ENCODE assay signal across 20 mouse cellular contexts in genomic region chr4:141525940-141526339, GRCm38 (mm10). TPM values are rescaled to one million over a fixed set of nuclear protein-coding genes. Genes with fewer than 3 reads are reported as not detected.
DNase-seq lines count a peak whose midpoint lies in the region; ATAC-seq and TF ChIP-seq lines count a peak whose summit lies in the region.
"Had no signal": no experiment of that assay in that cellular context is flagged by ENCODE, and none has a peak within 500 bp of the region (broad histone marks: within the 10 kb centered on the region; RNA-seq: fewer than 3 reads in every experiment).

No protein-coding gene starts in this region.

- no peak overlapping the region for H3K4me2 ChIP-seq in liver, embryonic 13.5 days
- H3K4me2 ChIP-seq in liver, embryonic 12.5 days: no peak overlapping the region
- H3K4me2 ChIP-seq: embryonic facial prominence, embryonic 12.5 days; forebrain, embryonic 12.5 days; heart, embryonic 13.5 days; hindbrain, embryonic 14.5 days; intestine, embryonic 15.5 days had no signal

- DNase-seq in adrenal gland, adult 2 months: peak; percentile 52
- no peak for DNase-seq in adrenal gland, adult 8-10 months
- no peak for DNase-seq in liver, embryonic 13.5 days
- peak; percentile 49 for DNase-seq in MEL (ENCODE audit: low read depth, low spot score)
- no peak for DNase-seq in frontal cortex, adult 2 months (ENCODE audit: extremely low spot score in 1 of 2, low spot score in 1 of 2)
- no peak for DNase-seq in heart, postnatal 4 days
- DNase-seq: adrenal gland, postnatal 25 days; cerebellum, adult 2 months; cerebellum, postnatal 10 days; embryo, embryonic 11 days; gastrocnemius, postnatal 14 days had no signal

- no peaks in the 10 kb centered on the region for H3K9me3 ChIP-seq in liver, embryonic 13.5 days (replicated peaks)
- no peaks in the 10 kb centered on the region for H3K9me3 ChIP-seq in liver, embryonic 12.5 days (replicated peaks)
- H3K9me3 ChIP-seq in MEL (replicated peaks; ENCODE audit: insufficient read depth, low read length): no peaks in the 10 kb centered on the region
- H3K9me3 ChIP-seq: forebrain, embryonic 12.5 days; heart, embryonic 13.5 days; intestine, embryonic 15.5 days had no signal

- TF ChIP-seq EP300 in MEL (IDR thresholded peaks at IDR 0.05; ENCODE audit: low read depth in 1 of 2, low read length in 2 of 2): no peak

- no peak for TF ChIP-seq CTCF in MEL (IDR thresholded peaks at IDR 0.05 in 2 of 3, conservative IDR thresholded peaks at IDR 0.05 in 1 of 3; ENCODE audit: control insufficient read depth in 1 of 3, insufficient read depth in 1 of 3, low read depth in 2 of 3, low read length in 3 of 3, poor library complexity in 1 of 3, severe bottlenecking in 1 of 3)

- no peak overlapping the region for H3K4me3 ChIP-seq in liver, embryonic 13.5 days (replicated peaks)
- no peak overlapping the region for H3K4me3 ChIP-seq in liver, embryonic 12.5 days
- no peak overlapping the region for H3K4me3 ChIP-seq in MEL (ENCODE audit: control insufficient read depth in 1 of 2, insufficient read depth in 1 of 2, low read depth in 2 of 2, low read length in 2 of 2)
- H3K4me3 ChIP-seq: embryonic facial prominence, embryonic 12.5 days; forebrain, embryonic 12.5 days; heart, embryonic 13.5 days; intestine, embryonic 15.5 days had no signal

- H3K4me1 ChIP-seq in liver, embryonic 13.5 days (replicated peaks): peaks cover 71% of the 10 kb centered on the region
- H3K4me1 ChIP-seq in liver, embryonic 12.5 days: peaks cover 75% of the 10 kb centered on the region
- peaks cover 2 to 7% of the 10 kb centered on the region in 2 experiments; a peak in 2 of 4 replicates for H3K4me1 ChIP-seq in MEL (ENCODE audit: control insufficient read depth in 1 of 2, insufficient read depth in 2 of 2, low read length in 2 of 2)

- H3K36me3 ChIP-seq in liver, embryonic 13.5 days: peaks cover 22% of the 10 kb centered on the region
- H3K36me3 ChIP-seq in liver, embryonic 12.5 days: peaks cover 36% of the 10 kb centered on the region
- H3K36me3 ChIP-seq in MEL (ENCODE audit: control insufficient read depth in 1 of 2, insufficient read depth in 2 of 2, low read length in 2 of 2): peaks cover 0 to 3% of the 10 kb centered on the region in 2 experiments; a peak in 3 of 4 replicates

- no peaks in the 10 kb centered on the region for H3K27me3 ChIP-seq in liver, embryonic 13.5 days
- H3K27me3 ChIP-seq in liver, embryonic 12.5 days (replicated peaks): no peaks in the 10 kb centered on the region
- no peaks in the 10 kb centered on the region for H3K27me3 ChIP-seq in MEL (ENCODE audit: control insufficient read depth in 1 of 2, insufficient read depth in 2 of 2, low read length in 2 of 2)
- H3K27me3 ChIP-seq: CH12.LX; embryonic facial prominence, embryonic 12.5 days; forebrain, embryonic 12.5 days; heart, embryonic 13.5 days; intestine, embryonic 15.5 days had no signal

- H3K27ac ChIP-seq in liver, embryonic 13.5 days: no peak overlapping the region
- H3K27ac ChIP-seq in liver, embryonic 12.5 days: no peak overlapping the region
- no peak overlapping the region for H3K27ac ChIP-seq in MEL (ENCODE audit: control insufficient read depth, low read depth, low read length)
- H3K27ac ChIP-seq: embryonic facial prominence, embryonic 12.5 days; forebrain, embryonic 12.5 days; heart, embryonic 13.5 days; hindbrain, embryonic 14.5 days; intestine, embryonic 15.5 days had no signal

- TF ChIP-seq RAD21 in MEL (IDR thresholded peaks at IDR 0.05; ENCODE audit: low read depth, low read length): no peak

- peaks cover 80% of the 10 kb centered on the region for H3K79me2 ChIP-seq in MEL (ENCODE audit: control insufficient read depth, insufficient read depth, low read length, poor library complexity)

- ATAC-seq in liver, embryonic 13.5 days (ENCODE audit: low read depth): 0 out of 2 replicates have a peak, but pooled peaks have one; percentile 30
- no peak for ATAC-seq in liver, embryonic 12.5 days
- peak; percentile 70 for ATAC-seq in megakaryocyte progenitor cell, adult 5-6 weeks (replicated peaks; ENCODE audit: poor library complexity)
- ATAC-seq: forebrain, embryonic 16.5 days; intestine, embryonic 15.5 days had no signal

- WGBS in liver, embryonic 13.5 days (ENCODE audit: insufficient replicate concordance): 60% methylated on average over 2 of the region's 2 CpGs
- 48% methylated on average over 2 of the region's 2 CpGs for WGBS in liver, embryonic 12.5 days (ENCODE audit: insufficient replicate concordance)

- no peak overlapping the region for H3K9ac ChIP-seq in liver, embryonic 13.5 days
- no peak overlapping the region for H3K9ac ChIP-seq in liver, embryonic 12.5 days
- H3K9ac ChIP-seq in MEL (ENCODE audit: control insufficient read depth, low read depth, low read length, poor library complexity, severe bottlenecking): no peak overlapping the region
- H3K9ac ChIP-seq: embryonic facial prominence, embryonic 12.5 days; forebrain, embryonic 12.5 days; heart, embryonic 13.5 days; hindbrain, embryonic 14.5 days; intestine, embryonic 15.5 days had no signal

- TF ChIP-seq POLR2A in MEL (IDR thresholded peaks at IDR 0.05; ENCODE audit: control insufficient read depth in 1 of 2, insufficient read depth in 1 of 2, low read depth in 1 of 2, low read length in 2 of 2, poor library complexity in 1 of 2): no peak

TF ChIP-seq in MEL, 35 proteins besides CTCF, POLR2A, EP300 and RAD21:
- TF ChIP-seq SIN3A (IDR thresholded peaks at IDR 0.05; ENCODE audit: low read length): no peak
- TF ChIP-seq POLR2AphosphoS5 (IDR thresholded peaks at IDR 0.05; ENCODE audit: borderline replicate concordance, low read depth, low read length): no peak
- TF ChIP-seq GABPA (IDR thresholded peaks at IDR 0.05; ENCODE audit: low read depth, low read length): no peak

RNA-seq across cellular contexts. Expression of gene Spen, which starts 12.5 kb away (rescaled TPM):
- 10 to 100 TPM; 37.8 to 55.3 TPM for total RNA-seq in adrenal gland, adult 2 months (2021)
- 63.9 and 76.4 TPM in 2 replicates for polyA plus RNA-seq in adrenal gland, adult 2 months (2012; rRNA removed)
- total RNA-seq in adrenal gland, adult 8-10 months (2022): 10 to 100 TPM; 53.0 to 94.3 (median 63.4) TPM
- polyA plus RNA-seq in liver, embryonic 13.5 days (2015; fragmentation: Nextera tagmentation; extraction: Ambion mirVana): 4.2 and 4.8 TPM in 2 replicates
- 9.1 and 9.2 TPM in 2 replicates for polyA plus RNA-seq in liver, embryonic 12.5 days (2016; fragmentation: Nextera tagmentation; extraction: Ambion mirVana)
- 11.9 and 12.6 TPM in 2 replicates for total RNA-seq in MEL (2012; rRNA removed)
- 100 to 1,000 TPM in 1 of 2 experiments, 10 to 100 TPM in 1; 46.9 to 102 TPM for polyA plus RNA-seq in MEL (2012; ENCODE audit: insufficient read depth in 1 of 2, insufficient read length in 2 of 2, low read depth in 1 of 2, low replicate concordance in 2 of 2, missing spikeins in 1 of 2)
- total RNA-seq in megakaryocyte progenitor cell, adult 5-6 weeks (2015): 28.4 and 35.6 TPM in 2 replicates
- 22.8 and 29.0 TPM in 2 replicates for total RNA-seq in megakaryocyte progenitor cell, adult 5-6 weeks (2017)
- 15.4 TPM in 2 replicates for polyA plus RNA-seq in frontal cortex, adult 2 months (2012; rRNA removed)
- 10 to 100 TPM; 33.7 to 34.9 TPM for total RNA-seq in heart, postnatal 4 days (2021)

Comparison
In these comparisons a context has a peak if more than half of its experiments do, and no peak if none do; other contexts are left out.
1. DNase-seq: peak in adrenal gland, adult 2 months (single experiment) and MEL (single experiment); none in adrenal gland, adult 8-10 months (single experiment), liver, embryonic 13.5 days (single experiment), frontal cortex, adult 2 months (0 of 2) and heart, postnatal 4 days (single experiment).